Mouse (Mus musculus): ENCODE data around the gene Tmem151a. TPM values are rescaled to one million over a fixed set of nuclear protein-coding genes. Genes with fewer than 3 reads are reported as not detected.
A peak's percentile ranks its signal among the peaks of the same experiment; 100 is the strongest.

Tmem151a gene
- total and polyA plus RNA-seq, 2 experiments from 2014 or later, result 71.5 to 76.6 TPM

DNA sequence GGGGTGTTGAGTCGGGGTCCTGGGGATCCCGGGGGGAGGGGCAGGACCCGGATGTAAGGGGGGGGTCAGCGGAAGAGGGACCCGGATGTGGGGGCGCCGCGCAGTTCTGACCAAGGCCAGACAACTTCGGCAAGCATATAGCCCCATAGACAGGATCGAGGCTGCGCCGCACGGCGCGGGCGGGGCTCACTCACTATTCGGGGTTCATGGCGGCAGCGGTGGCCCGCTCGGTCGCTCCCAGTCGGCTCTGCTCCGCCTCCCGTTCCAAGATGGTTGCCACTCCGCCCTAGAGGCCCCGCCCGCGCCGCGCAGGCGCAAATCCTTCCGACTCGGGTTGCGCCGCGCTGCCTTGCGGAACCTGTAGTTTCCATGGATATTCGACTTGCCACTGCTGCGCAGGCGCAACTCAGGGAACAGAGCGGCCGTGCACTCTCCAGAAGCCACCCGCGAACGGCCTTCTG is 21.4 kb upstream of the Tmem151a start, which contains the start of gene Rab1b:
Rab1b (minus strand) TSS at position 342 of the 461 bp plus-strand sequence.
- H3K4me1 ChIP-seq (ENCODE audit: insufficient read depth, low read length), result 0 out of 2 replicates have a peak, but pooled peaks cover 5% of the 10 kb centered on the region
- H3K4me2 ChIP-seq (ENCODE audit: low read depth, low read length), result peak within 1 kb of the TSS; percentile 94
- peak; percentile 100 for DNase-seq (ENCODE audit: low spot score)
- peak within 1 kb of the TSS; percentile 97 for H3K27ac ChIP-seq
- H3K4me3 ChIP-seq (ENCODE audit: low read length), result peak within 1 kb of the TSS; percentile 69
- H3K9me3 ChIP-seq (ENCODE audit: low read length), result no peaks in the 10 kb centered on the region
- peak within 1 kb of the TSS; percentile 86 for H3K9ac ChIP-seq (replicated peaks; ENCODE audit: low read length)
- H3K27me3 ChIP-seq (ENCODE audit: insufficient read depth, low read length), result no peaks in the 10 kb centered on the region
- TF ChIP-seq CTCF (IDR thresholded peaks at IDR 0.05; ENCODE audit: low read depth), result no peak
- WGBS, result under 1% methylated on average over 46 of the region's 46 CpGs
- peak; percentile 96 for ATAC-seq
- peaks cover 65% of the 10 kb centered on the region for H3K36me3 ChIP-seq (ENCODE audit: insufficient read depth, low read length)

- WGBS, result 18% methylated on average over 9 of the region's 9 CpGs
- Histone ChIP-seq H3K4me1 (ENCODE audit: insufficient read depth, low read length) (0 out of 2 replicates have a peak, but pooled peaks cover 5% of the 10 kb centered on the region), H3K4me2 (ENCODE audit: low read depth, low read length) (peak overlapping the region; percentile 94), H3K9ac (replicated peaks; ENCODE audit: low read length) (peak overlapping the region; percentile 86), H3K27ac (peak overlapping the region; percentile 97), H3K9me3 (ENCODE audit: low read length) (no peaks in the 10 kb centered on the region), H3K4me3 (ENCODE audit: low read length) (peak overlapping the region; percentile 69), H3K27me3 (ENCODE audit: insufficient read depth, low read length) (no peaks in the 10 kb centered on the region), H3K36me3 (ENCODE audit: insufficient read depth, low read length) (peaks cover 65% of the 10 kb centered on the region)
- no peak for DNase-seq (ENCODE audit: low spot score)
- no peak for TF ChIP-seq CTCF (IDR thresholded peaks at IDR 0.05; ENCODE audit: low read depth)
- ATAC-seq, result no peak
Measured at GRCm38 (mm10) chr19:5106074-5106473, 20.7 kb upstream of the Tmem151a start.

DNA sequence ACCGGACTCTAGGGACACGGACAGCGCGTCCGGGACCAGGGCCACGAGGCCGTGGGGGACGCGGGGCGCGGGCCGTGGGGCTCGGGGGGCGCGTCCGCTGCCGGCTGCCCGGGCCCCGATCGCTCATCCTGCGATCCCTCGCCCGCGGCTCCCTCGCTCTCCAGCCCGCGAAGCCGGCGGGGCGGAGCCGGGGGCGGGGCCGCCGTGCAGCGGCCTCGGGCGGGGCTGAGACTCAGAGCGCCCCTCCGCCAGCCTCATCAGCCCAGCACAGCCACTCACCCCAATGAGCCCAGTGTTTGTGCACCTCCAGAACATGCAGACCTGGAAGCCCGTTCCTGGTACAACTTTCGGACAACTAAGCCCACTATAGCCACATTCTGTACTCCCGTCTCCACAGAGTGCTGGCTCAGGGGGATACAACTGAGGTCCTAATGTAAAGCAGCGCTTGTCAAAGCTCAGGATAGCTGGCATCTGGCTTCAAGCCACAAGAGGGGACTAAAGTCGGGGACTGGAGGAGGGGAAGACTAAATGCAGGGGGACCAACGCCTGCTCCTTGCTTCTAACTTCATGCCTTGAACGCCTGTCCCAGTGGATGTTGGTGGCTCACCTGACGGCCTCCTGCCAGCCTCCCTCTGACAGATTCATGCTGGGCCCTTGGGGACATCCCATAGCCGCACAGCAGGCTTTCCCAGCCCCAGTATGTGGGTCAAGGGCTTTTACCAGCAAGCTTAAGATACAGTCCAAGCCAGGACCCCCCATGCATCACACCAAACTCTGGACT is 13.2 kb upstream of the Tmem151a start, which contains the start of gene Cnih2:
Cnih2 (minus strand) TSS at position 159 of the 781 bp plus-strand sequence.
- H3K9ac ChIP-seq (replicated peaks; ENCODE audit: low read length), result peak within 1 kb of the TSS; percentile 94
- no peaks in the 10 kb centered on the region for H3K9me3 ChIP-seq (ENCODE audit: low read length)
- peaks cover 37% of the 10 kb centered on the region for H3K4me1 ChIP-seq (ENCODE audit: insufficient read depth, low read length)

DNA sequence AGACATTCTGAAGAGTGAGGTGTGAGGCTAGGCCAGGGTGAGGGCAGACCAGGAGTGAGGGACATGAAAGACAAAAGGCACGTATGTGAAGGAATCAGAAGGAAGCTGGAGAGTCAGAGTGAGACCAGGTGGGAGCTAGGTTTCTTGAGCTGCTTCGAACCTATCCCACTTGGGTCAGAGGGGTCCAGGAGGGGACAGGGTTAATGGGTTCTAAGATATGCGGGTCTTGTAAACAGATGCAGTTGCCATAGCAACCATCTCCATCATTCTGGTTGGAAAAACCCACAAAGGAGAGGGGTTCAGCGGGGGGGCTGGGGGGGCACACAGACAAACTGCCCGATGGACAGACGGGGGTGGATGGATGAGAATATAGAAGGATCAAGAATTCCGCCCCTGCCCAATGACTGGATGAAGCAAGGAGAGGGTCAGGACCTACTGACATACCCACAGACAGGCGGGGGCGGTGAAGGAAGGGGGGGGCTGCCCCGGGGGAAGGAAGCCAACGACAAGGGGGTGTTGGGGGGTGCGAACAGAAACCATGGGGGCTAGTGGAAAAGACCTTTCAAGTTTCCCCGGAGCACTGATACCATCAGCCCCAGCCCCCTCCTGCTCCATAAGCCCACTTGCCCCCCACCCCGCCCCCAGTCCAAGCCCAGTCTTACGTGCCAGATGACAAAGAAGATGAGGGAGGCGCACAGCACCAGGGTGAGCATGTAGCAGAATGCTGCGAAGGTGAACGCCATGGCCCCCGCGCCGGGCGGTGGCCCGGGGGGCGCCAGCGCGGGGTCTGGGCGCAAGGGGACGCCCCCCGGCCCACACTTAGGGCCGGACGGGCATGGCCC is 12.4 kb upstream of the Tmem151a start:
- Histone ChIP-seq H3K4me3 (ENCODE audit: low read length) (peak overlapping the region; percentile 80), H3K27ac (peak overlapping the region; percentile 94), H3K27me3 (ENCODE audit: insufficient read depth, low read length) (no peaks in the 10 kb centered on the region), H3K9me3 (ENCODE audit: low read length) (no peaks in the 10 kb centered on the region), H3K36me3 (ENCODE audit: insufficient read depth, low read length) (peaks cover 31% of the 10 kb centered on the region; the same call in 1 of the 2 replicates), H3K9ac (replicated peaks; ENCODE audit: low read length) (peak overlapping the region; percentile 94), H3K4me2 (ENCODE audit: low read depth, low read length) (peak overlapping the region; percentile 85), H3K4me1 (ENCODE audit: insufficient read depth, low read length) (peaks cover 37% of the 10 kb centered on the region)
- 1% methylated on average over 31 of the region's 31 CpGs for WGBS
- TF ChIP-seq CTCF (IDR thresholded peaks at IDR 0.05; ENCODE audit: low read depth), result no peak
- ATAC-seq (peak; percentile 37), DNase-seq (ENCODE audit: low spot score) (peak; percentile 63)

More for the DNA sequence above, 13.2 kb upstream of the Tmem151a start, which contains the start of gene Cnih2:
- H3K27ac ChIP-seq, result peak within 1 kb of the TSS; percentile 94
- no peaks in the 10 kb centered on the region for H3K27me3 ChIP-seq (ENCODE audit: insufficient read depth, low read length)
- ATAC-seq, result peak; percentile 60
- DNase-seq (ENCODE audit: low spot score), result peak; percentile 88
- peaks cover 33% of the 10 kb centered on the region; the same call in 1 of the 2 replicates for H3K36me3 ChIP-seq (ENCODE audit: insufficient read depth, low read length)
- peak within 1 kb of the TSS; percentile 80 for H3K4me3 ChIP-seq (ENCODE audit: low read length)
- no peak for TF ChIP-seq CTCF (IDR thresholded peaks at IDR 0.05; ENCODE audit: low read depth)
- H3K4me2 ChIP-seq (ENCODE audit: low read depth, low read length), result peak within 1 kb of the TSS; percentile 85
- 2% methylated on average over 44 of the region's 48 CpGs for WGBS

DNA sequence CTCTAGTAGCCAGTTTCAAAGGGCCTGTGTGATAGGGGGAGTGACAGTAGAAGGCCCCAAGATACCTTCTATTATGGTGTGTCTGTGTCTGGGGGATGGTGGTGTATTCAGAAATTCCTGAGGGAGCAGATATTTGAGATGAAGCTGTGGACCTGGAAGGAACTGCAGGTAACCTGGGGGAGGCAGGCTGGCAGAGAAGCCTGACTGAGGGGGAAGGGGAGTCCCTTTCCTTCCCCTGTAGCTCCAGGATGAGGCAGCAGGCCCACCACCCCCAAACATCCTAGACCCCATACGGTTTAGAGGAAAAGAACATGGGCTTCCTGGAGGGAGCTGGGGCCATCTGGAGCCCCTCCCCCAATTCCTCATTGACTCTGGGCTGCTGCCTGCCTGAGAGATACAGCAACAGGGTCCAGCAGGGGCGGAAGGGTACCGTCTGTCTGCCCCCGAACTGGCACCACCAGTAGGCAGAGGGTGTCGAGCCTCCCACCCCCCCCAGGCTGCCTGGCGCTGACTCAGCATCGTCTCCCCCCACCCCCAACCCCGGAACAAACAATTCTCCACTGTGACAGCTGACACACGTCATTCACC is 10.7 kb upstream of the Tmem151a start:
- no peak for ATAC-seq
- no peaks in the 10 kb centered on the region for H3K27me3 ChIP-seq (ENCODE audit: insufficient read depth, low read length)
- 2% methylated on average over 9 of the region's 9 CpGs for WGBS
- peak; percentile 38 for DNase-seq (ENCODE audit: low spot score)
- H3K9me3 ChIP-seq (ENCODE audit: low read length), result no peaks in the 10 kb centered on the region
- peak overlapping the region; percentile 80 for H3K4me3 ChIP-seq (ENCODE audit: low read length)
- peak overlapping the region; percentile 85 for H3K4me2 ChIP-seq (ENCODE audit: low read depth, low read length)
- peak overlapping the region; percentile 94; the same call in 1 of the 2 replicates for H3K9ac ChIP-seq (replicated peaks; ENCODE audit: low read length)
- H3K27ac ChIP-seq, result peak overlapping the region; percentile 94; the same call in 1 of the 2 replicates
- peaks cover 37% of the 10 kb centered on the region for H3K4me1 ChIP-seq (ENCODE audit: insufficient read depth, low read length)
- H3K36me3 ChIP-seq (ENCODE audit: insufficient read depth, low read length), result peaks cover 21% of the 10 kb centered on the region; the same call in 1 of the 2 replicates
- TF ChIP-seq CTCF (IDR thresholded peaks at IDR 0.05; ENCODE audit: low read depth), result no peak

All from hindbrain, postnatal 0 days (tissue).